In the genomic region with DNA sequence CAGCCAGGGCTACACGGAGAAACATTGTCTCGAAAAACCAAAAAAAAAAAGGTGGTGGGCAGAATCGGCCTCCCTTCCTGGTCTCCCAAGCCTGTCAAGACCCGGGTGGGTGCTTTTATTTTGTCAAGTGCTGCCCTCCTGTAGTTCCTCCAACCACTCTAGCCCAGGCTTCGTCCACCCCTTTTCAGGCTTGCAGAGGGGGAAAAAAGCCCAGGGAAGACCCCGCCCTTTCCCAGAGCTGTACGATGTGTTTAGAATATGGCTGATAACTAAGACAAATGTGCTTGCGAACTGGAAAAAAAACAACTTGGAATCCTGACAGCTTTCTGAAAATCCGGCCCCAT, we compare ENCODE assay signal across 1 mouse cellular context.
TF ChIP-seq lines count a peak whose summit lies in the region.

No protein-coding gene starts in this region.

TF ChIP-seq in MEL, 35 proteins besides CTCF, POLR2A, EP300 and RAD21 (continued from another document):
- no peak for TF ChIP-seq TAL1 (IDR thresholded peaks at IDR 0.05; ENCODE audit: low read length)
- TF ChIP-seq GABPA (IDR thresholded peaks at IDR 0.05; ENCODE audit: low read depth, low read length), result no peak
- TF ChIP-seq ZMIZ1 (IDR thresholded peaks at IDR 0.05; ENCODE audit: low read depth, low read length), result no peak
- TF ChIP-seq GATA1 (IDR thresholded peaks at IDR 0.05; ENCODE audit: low read depth, low read length), result no peak
- TF ChIP-seq UBTF (IDR thresholded peaks at IDR 0.05; ENCODE audit: borderline replicate concordance, insufficient read depth, low read depth, low read length), result no peak
- no peak for TF ChIP-seq SIN3A (IDR thresholded peaks at IDR 0.05; ENCODE audit: low read length)
